Mouse (Mus musculus) cerebellum, adult 2 months (tissue): ENCODE measurements around the gene Baat.
"Not testable (repeated sequence)": the region's sequence is repeated elsewhere in the genome, so short reads cannot be mapped to it uniquely, and the experiment has no call there.

Source experiments
- CTCF ChIP-seq: fragments of 200-500 bp; IDR thresholded peaks from 2 replicates; pipeline ENCODE4 v1.5.1; 2011; ENCODE audit warnings: low read depth, mild to moderate bottlenecking, control low read depth, low read length, moderate library complexity, borderline replicate concordance; ENCODE audit not compliant: insufficient read depth
- POLR2A ChIP-seq: fragments of 200-500 bp; IDR thresholded peaks from 2 replicates; pipeline ENCODE4 v1.6.1; 2011; ENCODE audit warnings: low read length, control low read depth, borderline replicate concordance; ENCODE audit not compliant: insufficient read depth

DNA sequence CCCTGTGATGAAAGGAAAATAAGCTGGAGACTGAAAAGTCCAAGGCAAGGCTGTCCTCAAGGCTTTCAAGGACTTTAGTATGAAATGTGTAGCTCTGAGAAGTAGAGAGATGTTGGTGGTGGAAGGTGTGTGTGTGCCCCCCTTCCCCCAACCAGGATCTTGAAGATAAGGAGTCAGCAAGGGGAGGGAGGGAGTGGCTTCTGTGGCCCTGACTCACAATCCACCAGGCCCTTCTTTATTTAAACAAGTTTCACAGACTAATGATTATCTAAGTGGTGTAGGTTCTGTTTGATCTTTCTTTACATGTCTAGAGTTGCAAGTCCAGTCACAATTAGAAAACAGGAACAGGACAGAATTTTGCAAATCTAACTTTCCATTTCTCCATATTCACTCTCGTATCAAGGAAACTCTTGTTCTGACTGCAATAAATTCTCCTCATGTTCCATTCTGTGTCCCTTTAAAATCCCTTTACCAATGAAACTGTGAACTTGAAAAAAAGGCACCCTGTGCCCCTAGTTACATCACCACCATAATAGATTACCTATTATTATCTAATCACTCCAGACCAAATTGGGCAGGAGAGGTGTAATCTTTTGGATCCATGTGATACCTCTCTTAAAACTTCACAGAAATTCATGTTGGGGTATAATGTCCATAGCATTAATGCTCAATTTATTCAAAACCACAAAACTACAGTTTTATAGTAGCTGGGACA is 55.1 kb downstream of the Baat start:
- not testable (repeated sequence) for TF ChIP-seq CTCF, POLR2A
